Mouse (Mus musculus): ENCODE results near the gene Prkn. TPM values are rescaled to one million over a fixed set of nuclear protein-coding genes. Genes with fewer than 3 reads are reported as not detected.
A peak's percentile ranks its signal among the peaks of the same experiment; 100 is the strongest.

Gene Prkn
- total and polyA plus RNA-seq, 2 experiments from 2014 or later: 6.2 to 6.8 TPM

GRCm38 (mm10) chr17:11947436-11947835, 1107.3 kb downstream of the Prkn start:
- H3K9ac ChIP-seq: no peak overlapping the region
- H3K27ac ChIP-seq (ENCODE audit: low read depth, low read length): no peak overlapping the region
- H3K9me3 ChIP-seq (ENCODE audit: low read length): no peaks in the 10 kb centered on the region
- TF ChIP-seq CTCF (IDR thresholded peaks at IDR 0.05; ENCODE audit: low read depth): no peak
- H3K4me2 ChIP-seq (ENCODE audit: low read depth): no peak overlapping the region
- ATAC-seq (no peak), DNase-seq (no peak)
- H3K36me3 ChIP-seq (ENCODE audit: insufficient read depth): no peaks in the 10 kb centered on the region
- no peaks in the 10 kb centered on the region for H3K27me3 ChIP-seq (ENCODE audit: insufficient read depth, low read length)
- no peak overlapping the region for H3K4me3 ChIP-seq (ENCODE audit: low read depth, low read length)
- 87% methylated on average over 3 of the region's 3 CpGs for WGBS
- H3K4me1 ChIP-seq (ENCODE audit: insufficient read depth): no peaks in the 10 kb centered on the region

GRCm38 (mm10) chr17:11949551-11950197, 1109.5 kb downstream of the Prkn start:
- ATAC-seq (peak; percentile 34; the same call in 1 of the 2 replicates), DNase-seq (no peak)
- Histone ChIP-seq H3K4me1 (ENCODE audit: insufficient read depth) (no peaks in the 10 kb centered on the region), H3K36me3 (ENCODE audit: insufficient read depth) (no peaks in the 10 kb centered on the region), H3K4me3 (ENCODE audit: low read depth, low read length) (no peak overlapping the region), H3K4me2 (ENCODE audit: low read depth) (no peak overlapping the region), H3K9me3 (ENCODE audit: low read length) (no peaks in the 10 kb centered on the region), H3K27me3 (ENCODE audit: insufficient read depth, low read length) (no peaks in the 10 kb centered on the region), H3K27ac (ENCODE audit: low read depth, low read length) (no peak overlapping the region), H3K9ac (no peak overlapping the region)
- TF ChIP-seq CTCF (IDR thresholded peaks at IDR 0.05; ENCODE audit: low read depth): no peak
- WGBS: 47% methylated on average over 10 of the region's 10 CpGs

DNA sequence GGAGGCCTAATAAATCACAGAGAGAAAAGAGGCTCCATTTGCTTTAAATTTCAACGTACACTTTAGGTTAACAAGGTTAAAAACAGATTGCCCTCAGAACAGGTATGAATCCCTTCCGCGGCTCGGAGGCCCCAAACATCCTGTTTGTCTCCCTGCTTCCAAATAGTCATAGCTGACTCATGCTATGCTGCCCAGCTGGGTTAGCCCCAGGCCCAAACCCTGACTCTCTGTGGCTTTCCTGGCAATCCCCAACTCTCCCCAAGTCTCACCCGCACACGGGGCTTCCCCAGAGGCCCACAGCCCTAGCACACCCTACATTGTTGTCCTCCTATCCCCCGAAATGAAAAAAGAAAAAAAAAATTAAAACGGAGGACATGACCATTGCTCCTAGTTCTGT, 1110.0 kb downstream of the Prkn start:
- no peak overlapping the region for H3K9ac ChIP-seq
- no peak for ATAC-seq
- no peak for DNase-seq
- no peaks in the 10 kb centered on the region for H3K36me3 ChIP-seq (ENCODE audit: insufficient read depth)
- no peak for TF ChIP-seq CTCF (IDR thresholded peaks at IDR 0.05; ENCODE audit: low read depth)
- no peak overlapping the region for H3K4me2 ChIP-seq (ENCODE audit: low read depth)
- H3K4me3 ChIP-seq (ENCODE audit: low read depth, low read length): no peak overlapping the region
- no peaks in the 10 kb centered on the region for H3K9me3 ChIP-seq (ENCODE audit: low read length)
- H3K27me3 ChIP-seq (ENCODE audit: insufficient read depth, low read length): no peaks in the 10 kb centered on the region
- no peaks in the 10 kb centered on the region for H3K4me1 ChIP-seq (ENCODE audit: insufficient read depth)
- 0 out of 2 replicates have a peak overlapping the region, but pooled peaks have one; percentile 35 for H3K27ac ChIP-seq (ENCODE audit: low read depth, low read length)
- WGBS: 75% methylated on average over 8 of the region's 8 CpGs

- H3K27me3 ChIP-seq (ENCODE audit: insufficient read depth, low read length): no peaks in the 10 kb centered on the region
- no peak overlapping the region for H3K27ac ChIP-seq (ENCODE audit: low read depth, low read length)
- no peaks in the 10 kb centered on the region for H3K36me3 ChIP-seq (ENCODE audit: insufficient read depth)
- DNase-seq (no peak), ATAC-seq (peak; percentile 34; the same call in 1 of the 2 replicates)
- H3K4me3 ChIP-seq (ENCODE audit: low read depth, low read length): no peak overlapping the region
- no peaks in the 10 kb centered on the region for H3K9me3 ChIP-seq (ENCODE audit: low read length)
- H3K9ac ChIP-seq: no peak overlapping the region
- no peaks in the 10 kb centered on the region for H3K4me1 ChIP-seq (ENCODE audit: insufficient read depth)
- WGBS: 61% methylated on average over 6 of the region's 6 CpGs
- no peak overlapping the region for H3K4me2 ChIP-seq (ENCODE audit: low read depth)
- TF ChIP-seq CTCF (IDR thresholded peaks at IDR 0.05; ENCODE audit: low read depth): no peak
Measured at GRCm38 (mm10) chr17:11955317-11955716, 1115.1 kb downstream of the Prkn start.

- H3K36me3 ChIP-seq (ENCODE audit: insufficient read depth): no peaks in the 10 kb centered on the region
- no peaks in the 10 kb centered on the region for H3K27me3 ChIP-seq (ENCODE audit: insufficient read depth, low read length)
- no peak overlapping the region for H3K9ac ChIP-seq
- H3K4me3 ChIP-seq (ENCODE audit: low read depth, low read length): no peak overlapping the region
- WGBS: 90% methylated on average over 8 of the region's 8 CpGs
- H3K4me1 ChIP-seq (ENCODE audit: insufficient read depth): peaks cover 4% of the 10 kb centered on the region; the same call in 1 of the 2 replicates
- no peak overlapping the region for H3K4me2 ChIP-seq (ENCODE audit: low read depth)
- no peaks in the 10 kb centered on the region for H3K9me3 ChIP-seq (ENCODE audit: low read length)
- no peak for ATAC-seq
- no peak for TF ChIP-seq CTCF (IDR thresholded peaks at IDR 0.05; ENCODE audit: low read depth)
- H3K27ac ChIP-seq (ENCODE audit: low read depth, low read length): no peak overlapping the region
- no peak for DNase-seq
Measured at GRCm38 (mm10) chr17:11960492-11960891, 1120.3 kb downstream of the Prkn start.

DNA sequence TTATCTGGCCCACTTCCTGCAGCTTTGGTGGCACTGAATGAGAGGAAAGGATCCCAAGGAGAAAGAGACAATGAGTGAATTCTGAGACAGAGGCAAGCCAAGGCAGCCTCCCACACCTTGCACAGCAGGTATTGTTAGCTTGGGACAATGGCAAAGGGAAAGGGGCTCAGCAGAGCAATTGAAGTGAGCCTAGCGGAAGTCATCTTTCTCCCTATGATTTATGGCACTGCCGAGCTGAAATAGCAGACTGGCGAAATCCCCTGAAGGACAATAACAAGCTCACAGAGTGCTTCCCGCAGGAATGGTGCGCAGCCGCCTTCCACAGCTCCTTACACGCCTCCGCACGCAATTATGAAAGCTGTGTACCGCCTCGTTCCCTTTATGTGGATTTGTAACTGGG, 1122.6 kb downstream of the Prkn start:
- 30% methylated on average over 11 of the region's 11 CpGs for WGBS
- Histone ChIP-seq H3K4me3 (ENCODE audit: low read depth, low read length) (no peak overlapping the region), H3K9me3 (ENCODE audit: low read length) (no peaks in the 10 kb centered on the region), H3K4me1 (ENCODE audit: insufficient read depth) (peaks cover 4% of the 10 kb centered on the region; the same call in 1 of the 2 replicates), H3K4me2 (ENCODE audit: low read depth) (peak overlapping the region; percentile 31), H3K27me3 (ENCODE audit: insufficient read depth, low read length) (no peaks in the 10 kb centered on the region), H3K27ac (ENCODE audit: low read depth, low read length) (no peak overlapping the region), H3K36me3 (ENCODE audit: insufficient read depth) (no peaks in the 10 kb centered on the region), H3K9ac (peak overlapping the region; percentile 35; the same call in 1 of the 2 replicates)
- ATAC-seq: peak; percentile 54; the same call in 1 of the 2 replicates
- peak; percentile 63 for DNase-seq
- no peak for TF ChIP-seq CTCF (IDR thresholded peaks at IDR 0.05; ENCODE audit: low read depth)

- ATAC-seq: no peak
- H3K36me3 ChIP-seq (ENCODE audit: insufficient read depth): no peaks in the 10 kb centered on the region
- no peak for DNase-seq
- no peak overlapping the region for H3K4me3 ChIP-seq (ENCODE audit: low read depth, low read length)
- TF ChIP-seq CTCF (IDR thresholded peaks at IDR 0.05; ENCODE audit: low read depth): no peak
- H3K4me2 ChIP-seq (ENCODE audit: low read depth): no peak overlapping the region
- H3K4me1 ChIP-seq (ENCODE audit: insufficient read depth): no peaks in the 10 kb centered on the region
- no peak overlapping the region for H3K27ac ChIP-seq (ENCODE audit: low read depth, low read length)
- WGBS: 92% methylated on average over 1 of the region's 1 CpGs
- no peaks in the 10 kb centered on the region for H3K9me3 ChIP-seq (ENCODE audit: low read length)
- no peak overlapping the region for H3K9ac ChIP-seq
- H3K27me3 ChIP-seq (ENCODE audit: insufficient read depth, low read length): no peaks in the 10 kb centered on the region
Measured at GRCm38 (mm10) chr17:11970160-11970559, 1130.0 kb downstream of the Prkn start.

Measured in forebrain, postnatal 0 days (tissue).